Mouse (Mus musculus) lung, adult 2 months (tissue): ENCODE measurements around the gene Sprr2a3. TPM values are rescaled to one million over a fixed set of nuclear protein-coding genes. Genes with fewer than 3 reads are reported as not detected.
"Not testable (repeated sequence)": the region's sequence is repeated elsewhere in the genome, so short reads cannot be mapped to it uniquely, and the experiment has no call there.

Source experiments
- DNase-seq: peaks from one replicate; pipeline ENCODE4 v3.0.0; 2022
- H3K4me1 ChIP-seq: fragments of 200-500 bp; 2 replicates; pipeline ENCODE4 v1.6.1; 2011; ENCODE audit warnings: low read length; ENCODE audit not compliant: control insufficient read depth, insufficient read depth
- H3K4me3 ChIP-seq: fragments of 200-500 bp; replicated peaks from 2 replicates; pipeline ENCODE3; 2011; ENCODE audit warnings: low read depth, mild to moderate bottlenecking, control low read depth, low read length; ENCODE audit errors: extremely low read depth
- CTCF ChIP-seq: fragments of 200-500 bp; IDR thresholded peaks from 2 replicates; pipeline ENCODE4 v1.5.1; 2011; ENCODE audit warnings: mild to moderate bottlenecking, low read length, control low read depth; ENCODE audit not compliant: insufficient read depth
- POLR2A ChIP-seq: fragments of 200-500 bp; IDR thresholded peaks from 2 replicates; pipeline ENCODE4 v1.6.1; 2011; ENCODE audit warnings: low read depth, mild to moderate bottlenecking, control low read depth, low read length, borderline replicate concordance; ENCODE audit errors: extremely low read depth
- WGBS: fragments of 180-500 bp; shearing (Covaris S2); methylation state at CpG from one replicate; pipeline ENCODE4 v1.1.7; 2018; 5-methylcytosine and 5-hydroxymethylcytosine counted together
- polyA plus RNA-seq: library from polyadenylated mRNA; depleted of rRNA; stranded (reverse); fragments of >200 nt; gene quantifications from 2 replicates; pipeline ENCODE4 v1.2.3, GENCODE M21; 2012; rRNA removed

Gene Sprr2a3
- polyA plus RNA-seq, 1 experiment = 3.5 TPM

GRCm38 (mm10) chr3:92288489-92288888, 3.3 kb downstream of the Sprr2a3 start:
- not testable (repeated sequence) for H3K4me1 ChIP-seq, DNase-seq, H3K4me3 ChIP-seq
- WGBS = 83% methylated on average over 4 of the region's 6 CpGs

GRCm38 (mm10) chr3:92307406-92307805, 22.2 kb downstream of the Sprr2a3 start:
- Histone ChIP-seq H3K4me3 (no peak overlapping the region), H3K4me1 (no peaks in the 10 kb centered on the region)
- no peak for TF ChIP-seq POLR2A
- no peak for TF ChIP-seq CTCF
- DNase-seq = no peak
- 88% methylated on average over 1 of the region's 1 CpGs for WGBS

- 53% methylated on average over 2 of the region's 2 CpGs for WGBS
- DNase-seq = no peak
- TF ChIP-seq POLR2A (no peak), CTCF (no peak)
Measured at GRCm38 (mm10) chr3:92316320-92316719, 31.1 kb downstream of the Sprr2a3 start, which contains the start of gene Sprr2b. Sprr2b (plus strand) TSS chr3:92316620.

GRCm38 (mm10) chr3:92317384-92317783, 32.2 kb downstream of the Sprr2a3 start:
- 72% methylated on average over 2 of the region's 2 CpGs for WGBS
- DNase-seq = no peak
- Histone ChIP-seq H3K4me1 (no peaks in the 10 kb centered on the region), H3K4me3 (no peak overlapping the region)
- TF ChIP-seq CTCF (no peak), POLR2A (no peak)

More at GRCm38 (mm10) chr3:92316320-92316719, 31.1 kb downstream of the Sprr2a3 start, which contains the start of gene Sprr2b:
- no peaks in the 10 kb centered on the region for H3K4me1 ChIP-seq
- no peak within 1 kb of the TSS for H3K4me3 ChIP-seq

GRCm38 (mm10) chr3:92336278-92336677, 51.1 kb downstream of the Sprr2a3 start:
- whole genome bisulfite sequencing = 57% methylated on average over 1 of the region's 1 CpGs
- DNase-seq = no peak
- TF ChIP-seq CTCF (no peak), POLR2A (no peak)

GRCm38 (mm10) chr3:92338840-92339239, 53.6 kb downstream of the Sprr2a3 start, which contains the start of gene Sprr2d:
Sprr2d (plus strand) TSS chr3:92339140.
- DNase-seq = no peak
- TF ChIP-seq CTCF (no peak), POLR2A (no peak)
- WGBS = 82% methylated on average over 5 of the region's 5 CpGs
- Histone ChIP-seq H3K4me3 (no peak within 1 kb of the TSS), H3K4me1 (no peaks in the 10 kb centered on the region)

More at GRCm38 (mm10) chr3:92336278-92336677, 51.1 kb downstream of the Sprr2a3 start:
- no peaks in the 10 kb centered on the region for H3K4me1 ChIP-seq
- no peak overlapping the region for H3K4me3 ChIP-seq

Other genes with a start within 250 kb of the Sprr2a3 start
- 0.16 and 233 TPM in 2 replicates for gene Lor, start 202.3 kb upstream of the Sprr2a3 start, polyA plus RNA-seq
- not detected in 2 replicates for gene Prr9, start 161.5 kb upstream of the Sprr2a3 start, polyA plus RNA-seq
- gene Lelp1, start 142.7 kb upstream of the Sprr2a3 start, polyA plus RNA-seq = 0.14 TPM in 1 of 2 replicates, not detected in the other
- gene Sprr2a1, start 69.6 kb upstream of the Sprr2a3 start, polyA plus RNA-seq = 0.40 and 0.89 TPM in 2 replicates
- gene Sprr2a2, start 69.5 kb upstream of the Sprr2a3 start, polyA plus RNA-seq = 131 and 507 TPM in 2 replicates
- not detected in 2 replicates for gene Sprr2b, start 31.2 kb downstream of the Sprr2a3 start, polyA plus RNA-seq
- 0.20 TPM in 1 of 2 replicates, not detected in the other for gene Sprr2d, start 53.7 kb downstream of the Sprr2a3 start, polyA plus RNA-seq
- not detected in 2 replicates for gene Sprr2e, start 66.7 kb downstream of the Sprr2a3 start, polyA plus RNA-seq
- not detected in 2 replicates for gene Sprr2f, start 79.8 kb downstream of the Sprr2a3 start, polyA plus RNA-seq
- gene Sprr2h, start 100.3 kb downstream of the Sprr2a3 start, polyA plus RNA-seq = 0.46 TPM in 1 of 2 replicates, not detected in the other
- 1.1 TPM in 1 of 2 replicates, not detected in the other for gene Sprr2i, start 122.6 kb downstream of the Sprr2a3 start, polyA plus RNA-seq
- gene Sprr2j-ps, start 132.7 kb downstream of the Sprr2a3 start, polyA plus RNA-seq = 6.1 TPM in 1 of 2 replicates, not detected in the other
- 5.0 and 6.3 TPM in 2 replicates for gene Gm9774, start 144.0 kb downstream of the Sprr2a3 start, polyA plus RNA-seq
- 1.1 TPM in 1 of 2 replicates, not detected in the other for gene Sprr2k, start 147.2 kb downstream of the Sprr2a3 start, polyA plus RNA-seq
- 48.2 TPM in 1 of 2 replicates, not detected in the other for gene Sprr1b, start 153.4 kb downstream of the Sprr2a3 start, polyA plus RNA-seq
- 0.12 and 568 TPM in 2 replicates for gene Sprr3, start 173.3 kb downstream of the Sprr2a3 start, polyA plus RNA-seq
- 5.1 and 220 TPM in 2 replicates for gene Sprr1a, start 200.5 kb downstream of the Sprr2a3 start, polyA plus RNA-seq
- gene Sprr4, start 215.1 kb downstream of the Sprr2a3 start, polyA plus RNA-seq = not detected in 2 replicates
- gene 2310046K23Rik, start 249.1 kb downstream of the Sprr2a3 start, polyA plus RNA-seq = 2.3 TPM in 1 of 2 replicates, not detected in the other